Mouse (Mus musculus) embryonic fibroblast, embryonic 13.5 days (primary cell): ENCODE data around the gene Hpd. TPM values are rescaled to one million over a fixed set of nuclear protein-coding genes. Genes with fewer than 3 reads are reported as not detected.

Source experiments
- H3K27ac ChIP-seq: 2 replicates; pipeline ENCODE4 v1.5.1; 2012; ENCODE audit warnings: low read length, control low read depth, inconsistent platforms; ENCODE audit not compliant: insufficient read depth
- H3K4me1 ChIP-seq: 2 replicates; pipeline ENCODE4 v1.6.1; 2011; ENCODE audit warnings: low read length; ENCODE audit not compliant: control insufficient read depth, insufficient read depth
- H3K4me3 ChIP-seq: 2 replicates; pipeline ENCODE4 v1.5.1; 2011; ENCODE audit warnings: mild to moderate bottlenecking, control low read depth, low read length; ENCODE audit not compliant: insufficient read depth
- CTCF ChIP-seq: IDR thresholded peaks from 2 replicates; pipeline ENCODE4 v1.5.1; 2011; ENCODE audit warnings: mild to moderate bottlenecking, control low read depth, low read length, moderate library complexity, borderline replicate concordance; ENCODE audit not compliant: insufficient read depth
- POLR2A ChIP-seq: IDR thresholded peaks from 2 replicates; pipeline ENCODE4 v1.6.1; 2011; ENCODE audit warnings: low read depth, mild to moderate bottlenecking, control low read depth, low read length, moderate library complexity
- polyA plus RNA-seq: library from polyadenylated mRNA; stranded (reverse); fragments of >200 nt; gene quantifications from 2 replicates; pipeline ENCODE4 v1.2.4, GENCODE M21; 2011; ENCODE audit warnings: low read depth; ENCODE audit not compliant: missing spikeins, insufficient read length

Gene Hpd
- polyA plus RNA-seq, 1 experiment: not detected

DNA sequence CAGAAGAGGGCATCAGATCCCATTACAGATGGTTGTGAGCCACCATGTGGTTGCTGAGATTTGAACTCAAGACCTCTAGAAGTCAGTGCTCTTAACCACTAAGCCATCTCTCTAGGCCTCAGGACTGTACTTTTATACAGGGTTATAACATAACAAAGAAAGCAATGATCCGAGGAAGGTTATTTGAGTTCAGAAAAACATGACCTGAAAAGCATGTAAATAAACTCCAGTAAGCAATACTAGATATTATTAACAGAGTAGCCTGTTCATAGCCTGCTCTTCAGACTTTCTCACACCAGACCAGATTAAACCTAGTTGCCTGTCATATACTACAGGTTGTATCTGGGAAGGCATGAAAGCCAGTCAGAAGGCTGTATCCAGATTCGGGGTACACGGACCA is 4.8 kb upstream of the Hpd start:
- TF ChIP-seq CTCF (no peak), POLR2A (no peak)
- Histone ChIP-seq H3K27ac (no peak overlapping the region), H3K4me1 (no peaks in the 10 kb centered on the region), H3K4me3 (no peak overlapping the region)

DNA sequence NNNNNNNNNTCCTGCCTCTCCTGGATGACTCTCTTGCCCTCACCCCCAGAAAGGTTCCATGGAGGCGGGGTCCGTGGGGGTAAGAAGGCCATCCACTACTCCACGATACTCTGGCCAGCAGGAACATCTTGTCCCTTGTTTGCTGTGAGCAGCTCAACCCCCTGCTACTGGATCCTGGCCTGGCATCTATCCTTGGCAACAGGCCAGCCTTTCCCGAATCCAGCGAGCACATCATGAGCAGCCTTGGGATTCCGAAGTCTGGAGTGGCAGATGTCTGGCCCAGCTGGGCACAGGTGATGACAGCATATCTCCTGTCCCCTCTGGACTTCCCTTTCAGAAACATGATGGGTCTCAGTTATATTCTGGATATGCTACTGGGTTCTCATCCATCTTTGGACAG is 3.4 kb upstream of the Hpd start:
- TF ChIP-seq CTCF (no peak), POLR2A (no peak)
- Histone ChIP-seq H3K27ac (no peak overlapping the region), H3K4me3 (no peak overlapping the region), H3K4me1 (no peaks in the 10 kb centered on the region)

DNA sequence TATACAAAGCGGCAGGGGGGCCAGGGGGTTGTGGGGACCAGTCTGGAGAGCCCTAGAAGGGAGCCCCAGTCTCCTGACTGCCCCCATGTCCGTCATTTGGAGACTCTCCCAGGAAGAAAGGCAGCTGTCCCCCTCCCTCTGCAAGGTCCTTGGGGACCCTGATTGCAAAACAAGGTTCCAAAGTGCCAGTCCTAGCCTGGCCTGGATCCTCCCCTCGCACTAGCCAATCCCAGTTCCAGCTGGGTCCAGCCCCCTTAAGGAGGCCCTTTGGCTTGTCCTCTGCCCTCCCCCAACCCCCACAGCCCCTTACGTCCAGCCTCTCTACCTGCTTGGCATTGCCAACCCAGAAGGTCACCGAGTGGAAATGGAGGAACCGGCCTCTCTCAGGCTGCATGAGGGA is 991 bp downstream of the Hpd start:
- TF ChIP-seq POLR2A (no peak), CTCF (no peak)
- Histone ChIP-seq H3K4me3 (no peak overlapping the region), H3K27ac (no peak overlapping the region), H3K4me1 (no peaks in the 10 kb centered on the region)

GRCm38 (mm10) chr5:123180390-123180789 is 2.1 kb downstream of the Hpd start:
- H3K27ac ChIP-seq: no peak overlapping the region

DNA sequence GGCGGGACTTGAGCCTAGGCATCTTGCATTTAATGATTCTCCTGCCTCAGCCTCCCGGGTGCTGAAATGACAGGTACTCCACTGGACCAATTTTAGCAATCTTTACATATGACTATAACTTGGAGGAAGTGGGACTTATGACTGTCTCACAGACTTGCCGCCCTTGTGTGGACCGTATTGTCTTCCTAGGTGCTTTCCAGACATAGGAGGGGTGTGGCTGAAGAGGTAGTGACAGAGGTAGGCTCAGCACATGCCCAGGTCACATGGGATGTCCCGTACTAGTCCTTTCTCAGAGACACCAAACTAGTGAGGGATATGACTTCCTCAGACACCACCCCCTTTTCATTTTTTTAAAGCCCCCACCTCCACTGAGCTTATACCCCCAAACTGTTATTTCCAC is 3.7 kb downstream of the Hpd start:
- H3K4me1 ChIP-seq: no peaks in the 10 kb centered on the region
- H3K4me3 ChIP-seq: no peak overlapping the region
- no peak overlapping the region for H3K27ac ChIP-seq
- no peak for TF ChIP-seq POLR2A
- TF ChIP-seq CTCF: no peak

More at GRCm38 (mm10) chr5:123180390-123180789, 2.1 kb downstream of the Hpd start:
- TF ChIP-seq CTCF (no peak), POLR2A (no peak)
- no peak overlapping the region for H3K4me3 ChIP-seq
- H3K4me1 ChIP-seq: no peaks in the 10 kb centered on the region

DNA sequence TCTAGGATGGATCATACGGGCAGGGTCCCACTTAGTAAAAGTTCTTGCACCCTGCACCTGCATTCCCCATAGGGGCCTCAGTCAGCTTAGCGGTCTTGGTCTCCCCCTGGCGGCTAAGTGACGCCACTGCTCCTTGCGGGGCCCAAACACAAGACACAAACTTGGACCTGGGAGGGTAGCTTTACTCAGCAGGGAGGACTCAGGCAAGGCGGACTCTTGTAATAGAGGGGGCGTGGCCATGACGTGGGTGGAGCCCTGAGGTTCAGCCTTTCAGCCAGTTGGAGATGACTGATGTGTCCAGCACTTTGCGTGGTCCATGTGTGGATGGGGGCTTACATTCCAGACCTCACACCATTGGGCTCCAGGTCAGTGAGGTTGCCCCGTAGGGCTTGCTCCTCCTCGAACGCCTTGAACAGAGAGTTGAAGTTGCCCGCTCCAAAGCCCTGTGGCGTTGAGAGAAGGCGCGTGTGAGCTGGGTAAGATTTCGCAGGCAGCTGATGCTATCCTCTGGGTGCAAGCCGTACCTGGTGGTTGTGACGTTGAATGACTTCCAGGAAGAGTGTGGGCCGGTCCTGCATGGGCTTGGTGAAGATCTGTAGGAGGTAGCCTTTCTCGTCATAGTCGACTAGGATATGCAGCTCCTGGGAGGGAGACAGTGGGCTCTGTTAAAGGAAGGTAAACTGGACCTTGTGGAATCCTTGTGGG is 10.7 kb downstream of the Hpd start:
- 0 out of 2 replicates have a peak overlapping the region, but pooled peaks have one; percentile 1 for H3K4me3 ChIP-seq

DNA sequence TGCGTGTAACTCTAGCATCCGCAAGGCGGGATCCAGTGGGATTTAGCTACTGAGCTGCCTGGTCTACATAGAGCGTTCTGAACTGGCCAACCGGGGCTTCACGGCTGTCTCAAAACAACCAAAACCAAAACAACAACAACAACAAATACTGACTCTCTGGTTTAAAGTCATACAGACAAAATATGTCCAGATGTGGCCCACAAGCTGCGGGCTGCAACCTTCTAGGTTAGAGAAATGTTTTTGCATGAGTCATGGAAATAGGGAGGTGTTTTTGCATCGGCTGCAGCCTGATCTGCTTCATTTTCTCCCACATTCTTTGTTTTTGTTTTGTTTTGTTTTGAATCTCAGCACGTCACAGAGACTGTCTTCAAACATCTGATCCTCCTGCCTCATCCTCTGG is 12.2 kb downstream of the Hpd start:
- H3K4me1 ChIP-seq: peaks cover 6% of the 10 kb centered on the region
- peak overlapping the region; percentile 21; the same call in 1 of the 2 replicates for H3K27ac ChIP-seq
- TF ChIP-seq POLR2A (no peak), CTCF (no peak)
- no peak overlapping the region for H3K4me3 ChIP-seq

More for the DNA sequence above, 10.7 kb downstream of the Hpd start:
- H3K4me1 ChIP-seq: peaks cover 6% of the 10 kb centered on the region
- peak; percentile 87; the same call in 1 of the 2 replicates for TF ChIP-seq CTCF
- 0 out of 2 replicates have a peak, but pooled peaks have one; percentile 23 for TF ChIP-seq POLR2A
- no peak overlapping the region for H3K27ac ChIP-seq

- H3K4me1 ChIP-seq: peaks cover 6% of the 10 kb centered on the region
- H3K27ac ChIP-seq: no peak within 1 kb of the TSS
- TF ChIP-seq CTCF (no peak), POLR2A (no peak)
- no peak within 1 kb of the TSS for H3K4me3 ChIP-seq
These were observed 13.2 kb downstream of the Hpd start, which contains the start of gene Psmd9 for GRCm38 (mm10) chr5:123169284-123169683. Gene Psmd9, plus strand, starts transcription at chr5:123169413.

DNA sequence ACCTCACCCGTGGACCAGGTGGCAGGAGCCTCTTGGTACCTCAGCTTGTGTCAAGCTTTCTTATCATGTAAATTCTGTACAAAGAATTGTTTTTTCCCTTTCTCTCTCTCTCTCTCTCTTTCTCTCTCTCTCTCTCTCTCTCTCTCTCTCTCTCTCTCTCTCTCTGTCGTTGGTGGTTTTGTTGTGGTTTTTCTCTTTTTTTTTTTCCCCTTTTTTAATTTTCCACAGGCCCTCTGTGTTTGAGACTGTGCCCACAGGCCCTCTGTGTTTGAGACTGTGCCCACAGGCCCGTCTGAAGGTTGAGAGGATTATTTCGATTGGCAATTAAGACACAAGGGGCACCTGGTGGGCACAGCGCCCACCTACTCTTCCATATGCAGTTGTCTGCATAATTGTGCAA is 14.9 kb downstream of the Hpd start:
- TF ChIP-seq POLR2A: no peak
- no peak for TF ChIP-seq CTCF
- no peak overlapping the region for H3K27ac ChIP-seq
- no peak overlapping the region for H3K4me3 ChIP-seq
- peaks cover 6% of the 10 kb centered on the region for H3K4me1 ChIP-seq

DNA sequence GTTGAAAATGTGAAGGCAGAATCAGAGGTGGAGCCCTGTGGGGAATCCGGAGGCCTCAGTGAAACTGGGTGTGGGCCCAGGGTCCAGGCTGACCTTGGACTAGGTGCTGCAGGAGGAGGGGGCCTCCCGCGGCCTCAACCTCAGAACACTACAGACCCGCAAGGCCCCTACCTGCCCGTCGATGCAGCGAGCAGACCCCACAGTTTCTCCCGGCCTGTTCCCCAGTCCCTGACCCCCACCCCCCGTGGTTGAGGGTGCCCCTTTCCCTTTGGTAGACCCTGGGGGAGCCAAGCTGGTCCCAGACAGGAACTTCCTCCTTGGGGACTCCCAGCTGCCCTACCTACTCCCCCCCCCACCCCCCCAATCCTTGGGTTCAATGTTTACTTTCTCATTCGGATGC is 16.1 kb downstream of the Hpd start:
- TF ChIP-seq CTCF: no peak
- no peak for TF ChIP-seq POLR2A
- Histone ChIP-seq H3K4me3 (no peak overlapping the region), H3K27ac (no peak overlapping the region), H3K4me1 (peaks cover 6% of the 10 kb centered on the region)

GRCm38 (mm10) chr5:123162942-123163341 is 19.6 kb downstream of the Hpd start:
- TF ChIP-seq POLR2A (no peak), CTCF (no peak)
- H3K27ac ChIP-seq: no peak overlapping the region
- H3K4me3 ChIP-seq: no peak overlapping the region
- no peaks in the 10 kb centered on the region for H3K4me1 ChIP-seq
